Mouse (Mus musculus) forebrain, embryonic 13.5 days (tissue): ENCODE data around the gene Ank. TPM values are rescaled to one million over a fixed set of nuclear protein-coding genes. Genes with fewer than 3 reads are reported as not detected.
"Not testable (repeated sequence)": the region's sequence is repeated elsewhere in the genome, so short reads cannot be mapped to it uniquely, and the experiment has no call there.

Experiments used
- ATAC-seq: fragments of 200-750 bp; cut with Nextera tagmentation; 2 replicates; pipeline ENCODE4 v1.8.0; 2017
- H3K27ac ChIP-seq: fragments of 300-500 bp; sonication (generic); 2 replicates; pipeline ENCODE4 v1.5.1; 2015; ENCODE audit warnings: inconsistent platforms, mild to moderate bottlenecking, moderate library complexity
- H3K27me3 ChIP-seq: fragments of 300-500 bp; sonication (generic); 2 replicates; pipeline ENCODE4 v1.6.1; 2015; ENCODE audit warnings: mild to moderate bottlenecking, inconsistent platforms
- H3K36me3 ChIP-seq: fragments of 300-500 bp; sonication (generic); 2 replicates; pipeline ENCODE4 v1.6.1; 2015; ENCODE audit warnings: mild to moderate bottlenecking, inconsistent platforms; ENCODE audit not compliant: poor library complexity, severe bottlenecking
- H3K4me1 ChIP-seq: fragments of 300-500 bp; sonication (generic); 2 replicates; pipeline ENCODE4 v1.6.1; 2015; ENCODE audit warnings: inconsistent platforms
- H3K4me2 ChIP-seq: fragments of 300-500 bp; sonication (generic); 2 replicates; pipeline ENCODE4 v1.6.1; 2015; ENCODE audit warnings: inconsistent platforms, mild to moderate bottlenecking, moderate library complexity
- H3K4me3 ChIP-seq: fragments of 300-500 bp; sonication (generic); 2 replicates; pipeline ENCODE4 v1.5.1; 2015; ENCODE audit warnings: mild to moderate bottlenecking, inconsistent platforms
- H3K9ac ChIP-seq: fragments of 300-500 bp; sonication (generic); 2 replicates; pipeline ENCODE4 v1.6.1; 2015; ENCODE audit warnings: mild to moderate bottlenecking, inconsistent platforms
- H3K9me3 ChIP-seq: fragments of 300-500 bp; sonication (generic); replicated peaks from 2 replicates; pipeline ENCODE4 v1.6.1; 2016; ENCODE audit warnings: inconsistent platforms
- WGBS: fragments of 180-500 bp; shearing (Covaris S2); methylation state at CpG from one replicate; pipeline ENCODE4 v1.1.7; 2015; 5-methylcytosine and 5-hydroxymethylcytosine counted together
- polyA plus RNA-seq: library from polyadenylated mRNA; unstranded; fragments of >200 nt; fragmentation: Nextera tagmentation; extraction: Ambion mirVana; gene quantifications from 2 replicates; pipeline ENCODE4 v1.2.1, GENCODE M21; 2015

The Ank gene
- polyA plus RNA-seq, 1 experiment from 2014 or later: 9.7 TPM

DNA sequence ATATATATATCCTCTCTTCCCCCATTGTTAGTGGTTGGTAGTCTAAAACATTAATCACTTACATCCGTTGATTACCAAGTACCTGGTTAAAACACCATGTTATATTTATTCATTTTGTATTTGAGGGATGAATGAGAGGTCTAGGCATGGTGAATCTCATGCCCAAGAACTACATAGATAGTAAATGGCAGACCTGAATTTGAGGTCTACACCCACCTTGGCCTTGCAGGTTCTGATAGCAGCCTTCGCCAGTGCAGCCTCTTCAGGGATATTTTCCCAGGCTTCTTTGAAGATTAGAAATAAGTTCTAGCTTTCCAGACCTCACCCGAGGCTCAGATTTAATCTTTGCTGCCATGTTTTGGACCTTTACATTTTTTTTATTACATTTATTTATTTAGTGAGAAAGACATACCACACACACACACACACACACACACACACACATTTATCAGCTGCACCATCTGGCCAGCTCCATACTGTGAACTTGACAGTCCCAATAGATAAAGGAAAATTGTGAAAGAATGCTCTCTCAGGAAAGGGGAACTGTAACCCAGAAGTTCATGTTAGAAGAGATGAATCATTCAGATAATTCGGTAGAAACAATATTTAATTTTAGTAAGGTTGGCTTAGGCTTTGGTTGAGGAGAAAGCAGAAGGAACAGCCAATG is 2.5 kb downstream of the Ank start:
- no peak for ATAC-seq
- Histone ChIP-seq H3K4me2 (no peak overlapping the region), H3K4me3 (no peak overlapping the region)

GRCm38 (mm10) chr15:27470346-27470745 is 3.9 kb downstream of the Ank start:
- not testable (repeated sequence) for H3K4me3 ChIP-seq, H3K9ac ChIP-seq, H3K4me2 ChIP-seq, H3K27me3 ChIP-seq, H3K9me3 ChIP-seq, ATAC-seq, H3K36me3 ChIP-seq, H3K27ac ChIP-seq
- H3K4me1 ChIP-seq: peaks cover 21% of the 10 kb centered on the region
- WGBS: 69% methylated on average over 3 of the region's 3 CpGs

More for the DNA sequence above, 2.5 kb downstream of the Ank start:
- Histone ChIP-seq H3K4me1 (peaks cover 22% of the 10 kb centered on the region), H3K27ac (no peak overlapping the region), H3K9me3 (no peaks in the 10 kb centered on the region), H3K27me3 (no peaks in the 10 kb centered on the region), H3K36me3 (no peaks in the 10 kb centered on the region; the same call in 1 of the 2 replicates), H3K9ac (no peak overlapping the region)
- WGBS: 84% methylated on average over 4 of the region's 4 CpGs

DNA sequence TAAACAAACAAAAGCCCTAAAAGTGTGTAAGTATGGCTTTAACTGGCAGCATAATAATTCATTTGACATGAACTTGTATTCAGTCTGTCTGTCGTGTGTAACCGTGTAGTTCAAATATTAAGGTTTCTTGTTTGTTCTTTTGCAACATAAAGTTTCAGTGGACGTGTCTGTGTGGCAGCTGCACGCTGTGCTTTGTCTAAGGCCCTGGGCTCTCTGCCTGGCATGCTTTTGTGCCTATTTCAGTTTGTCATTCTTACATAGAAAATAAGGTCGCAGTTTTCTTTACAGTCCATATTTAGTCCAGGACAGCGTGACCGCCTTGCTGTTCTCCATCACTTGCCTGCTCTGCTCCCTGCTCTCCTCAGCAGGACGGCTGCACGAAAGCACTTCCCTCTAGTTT is 5.8 kb downstream of the Ank start:
- Histone ChIP-seq H3K4me3 (no peak overlapping the region), H3K27me3 (no peaks in the 10 kb centered on the region), H3K9ac (no peak overlapping the region), H3K4me2 (no peak overlapping the region), H3K36me3 (no peaks in the 10 kb centered on the region; the same call in 1 of the 2 replicates), H3K4me1 (peaks cover 17% of the 10 kb centered on the region), H3K27ac (no peak overlapping the region), H3K9me3 (no peaks in the 10 kb centered on the region)
- 54% methylated on average over 9 of the region's 9 CpGs for WGBS
- no peak for ATAC-seq

- ATAC-seq: no peak
- Histone ChIP-seq H3K36me3 (no peaks in the 10 kb centered on the region; the same call in 1 of the 2 replicates), H3K9ac (no peak overlapping the region), H3K4me3 (no peak overlapping the region), H3K27me3 (no peaks in the 10 kb centered on the region), H3K27ac (no peak overlapping the region), H3K4me2 (no peak overlapping the region), H3K9me3 (no peaks in the 10 kb centered on the region), H3K4me1 (peaks cover 6% of the 10 kb centered on the region)
- 83% methylated on average over 15 of the region's 15 CpGs for WGBS
These were observed 9.5 kb downstream of the Ank start for GRCm38 (mm10) chr15:27475988-27476387.

DNA sequence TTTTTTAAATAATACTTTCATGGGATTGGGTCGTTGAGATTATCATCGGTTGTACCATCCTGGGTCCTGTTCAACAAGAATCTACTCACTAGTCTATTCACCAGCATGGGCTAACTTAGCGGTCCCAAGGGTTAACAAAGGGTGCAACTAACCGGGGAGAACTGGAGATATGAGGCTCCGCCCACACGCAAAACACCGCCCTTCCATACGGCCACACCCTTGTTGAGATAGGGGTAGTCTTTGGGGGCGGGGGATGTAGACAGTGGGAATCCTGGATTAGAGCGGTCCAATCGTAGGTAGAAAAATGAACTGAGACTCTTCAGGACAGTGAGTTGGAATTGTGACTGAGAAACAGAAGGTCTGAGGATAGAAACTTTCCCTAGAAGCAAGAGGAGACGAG is 10.2 kb downstream of the Ank start:
- Histone ChIP-seq H3K27ac (no peak overlapping the region), H3K9me3 (no peaks in the 10 kb centered on the region), H3K27me3 (no peaks in the 10 kb centered on the region), H3K4me1 (peaks cover 6% of the 10 kb centered on the region), H3K36me3 (no peaks in the 10 kb centered on the region), H3K9ac (no peak overlapping the region), H3K4me3 (no peak overlapping the region), H3K4me2 (no peak overlapping the region)
- 88% methylated on average over 12 of the region's 12 CpGs for WGBS
- no peak for ATAC-seq

- WGBS: 97% methylated on average over 9 of the region's 9 CpGs
- H3K9me3 ChIP-seq: no peaks in the 10 kb centered on the region
- no peak overlapping the region for H3K4me3 ChIP-seq
- no peak overlapping the region for H3K27ac ChIP-seq
- H3K36me3 ChIP-seq: no peaks in the 10 kb centered on the region
- no peak overlapping the region for H3K9ac ChIP-seq
- no peaks in the 10 kb centered on the region for H3K27me3 ChIP-seq
- no peak overlapping the region for H3K4me2 ChIP-seq
- no peak for ATAC-seq
- H3K4me1 ChIP-seq: peaks cover 6% of the 10 kb centered on the region
These were observed 10.7 kb downstream of the Ank start for GRCm38 (mm10) chr15:27477159-27477558.

- H3K9ac ChIP-seq: no peak overlapping the region
- H3K27me3 ChIP-seq: no peaks in the 10 kb centered on the region
- H3K4me1 ChIP-seq: peaks cover 2% of the 10 kb centered on the region
- H3K4me3 ChIP-seq: no peak overlapping the region
- H3K36me3 ChIP-seq: no peaks in the 10 kb centered on the region
- H3K9me3 ChIP-seq: no peaks in the 10 kb centered on the region
- no peak overlapping the region for H3K4me2 ChIP-seq
- ATAC-seq: no peak
- H3K27ac ChIP-seq: no peak overlapping the region
- 94% methylated on average over 7 of the region's 7 CpGs for WGBS
These were observed 11.2 kb downstream of the Ank start for GRCm38 (mm10) chr15:27477630-27478029.

DNA sequence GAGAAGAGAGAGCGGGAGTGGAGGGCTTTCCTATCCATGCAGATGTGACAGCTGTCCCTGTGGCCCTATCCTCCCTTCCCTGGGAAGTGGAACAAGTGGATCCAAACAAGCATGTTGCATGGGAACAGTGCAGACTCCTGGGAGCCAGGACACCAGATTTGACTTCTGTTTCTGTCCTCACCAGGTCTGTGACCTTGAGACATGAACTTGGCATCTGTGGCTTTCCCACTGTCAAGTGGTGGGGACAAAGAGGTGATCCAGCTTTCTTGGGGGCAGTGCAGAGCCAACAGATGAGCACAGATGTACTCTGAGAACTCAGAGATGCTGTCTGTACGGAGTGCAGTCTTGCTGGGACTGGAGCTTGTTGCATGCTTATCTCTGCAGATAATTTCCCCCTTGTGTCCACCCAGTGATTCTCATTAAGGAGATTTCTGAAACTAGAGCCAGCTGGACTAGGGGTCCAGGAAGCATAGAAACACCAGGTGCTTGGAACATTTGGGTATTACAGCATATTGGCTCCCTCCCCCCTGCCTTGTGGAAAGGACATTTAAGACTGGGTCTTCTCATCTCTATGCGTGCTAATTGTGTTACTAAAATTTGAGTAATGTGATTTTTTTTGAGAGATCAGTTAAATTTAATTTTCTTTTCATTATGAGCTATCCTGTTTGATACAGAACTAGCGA is 14.0 kb downstream of the Ank start:
- Histone ChIP-seq H3K27me3 (no peaks in the 10 kb centered on the region), H3K4me1 (peaks cover 4% of the 10 kb centered on the region), H3K9me3 (no peaks in the 10 kb centered on the region), H3K4me2 (no peak overlapping the region), H3K27ac (no peak overlapping the region), H3K36me3 (no peaks in the 10 kb centered on the region), H3K4me3 (no peak overlapping the region), H3K9ac (no peak overlapping the region)
- 94% methylated on average over 4 of the region's 4 CpGs for WGBS
- no peak for ATAC-seq

- no peaks in the 10 kb centered on the region for H3K36me3 ChIP-seq
- no peak for ATAC-seq
- 91% methylated on average over 4 of the region's 4 CpGs for WGBS
These were observed 15.5 kb downstream of the Ank start for GRCm38 (mm10) chr15:27481956-27482355.

GRCm38 (mm10) chr15:27483183-27483582 is 16.7 kb downstream of the Ank start:
- peak; percentile 16 for ATAC-seq
- Histone ChIP-seq H3K4me2 (no peak overlapping the region), H3K9ac (no peak overlapping the region), H3K4me1 (peaks cover 30% of the 10 kb centered on the region), H3K4me3 (no peak overlapping the region), H3K27ac (no peak overlapping the region), H3K9me3 (no peaks in the 10 kb centered on the region), H3K36me3 (no peaks in the 10 kb centered on the region), H3K27me3 (no peaks in the 10 kb centered on the region)
- WGBS: 62% methylated on average over 3 of the region's 3 CpGs

More at GRCm38 (mm10) chr15:27481956-27482355, 15.5 kb downstream of the Ank start:
- H3K4me3 ChIP-seq: no peak overlapping the region
- no peak overlapping the region for H3K9ac ChIP-seq
- no peaks in the 10 kb centered on the region for H3K27me3 ChIP-seq
- no peaks in the 10 kb centered on the region for H3K9me3 ChIP-seq
- H3K4me1 ChIP-seq: peaks cover 19% of the 10 kb centered on the region
- H3K27ac ChIP-seq: no peak overlapping the region
- H3K4me2 ChIP-seq: no peak overlapping the region

- no peak overlapping the region; the same call in 1 of the 2 replicates for H3K27ac ChIP-seq
These were observed 19.2 kb downstream of the Ank start for GRCm38 (mm10) chr15:27485567-27486278.

DNA sequence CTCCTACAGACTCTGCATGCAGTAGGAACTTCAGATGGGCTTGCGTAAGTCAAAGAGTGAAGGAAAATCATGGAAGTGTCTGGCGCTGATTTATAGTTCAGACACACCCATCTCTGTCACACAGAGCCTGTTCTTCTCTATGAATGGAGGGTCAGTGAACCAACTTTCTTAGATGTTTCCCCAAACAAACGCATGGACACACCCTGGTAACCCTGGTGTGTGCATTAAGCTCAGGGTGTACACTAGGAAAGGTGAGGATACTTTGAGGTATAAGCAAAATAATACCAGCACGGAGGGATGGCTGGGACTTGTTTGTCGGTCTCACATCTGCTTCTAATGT is 19.8 kb downstream of the Ank start:
- no peak overlapping the region for H3K4me3 ChIP-seq
- 74% methylated on average over 5 of the region's 5 CpGs for WGBS

More at GRCm38 (mm10) chr15:27485567-27486278, 19.2 kb downstream of the Ank start:
- H3K9ac ChIP-seq: no peak overlapping the region
- H3K4me1 ChIP-seq: peaks cover 34% of the 10 kb centered on the region
- no peak for ATAC-seq
- no peak overlapping the region for H3K4me2 ChIP-seq
- H3K27me3 ChIP-seq: no peaks in the 10 kb centered on the region
- no peaks in the 10 kb centered on the region for H3K36me3 ChIP-seq
- WGBS: 36% methylated on average over 12 of the region's 12 CpGs
- H3K4me3 ChIP-seq: no peak overlapping the region
- H3K9me3 ChIP-seq: no peaks in the 10 kb centered on the region

More for the DNA sequence above, 19.8 kb downstream of the Ank start:
- H3K4me2 ChIP-seq: no peak overlapping the region
- ATAC-seq: no peak
- no peak overlapping the region for H3K9ac ChIP-seq
- H3K27ac ChIP-seq: no peak overlapping the region; the same call in 1 of the 2 replicates
- H3K4me1 ChIP-seq: peaks cover 34% of the 10 kb centered on the region
- H3K27me3 ChIP-seq: no peaks in the 10 kb centered on the region
- no peaks in the 10 kb centered on the region for H3K9me3 ChIP-seq
- H3K36me3 ChIP-seq: no peaks in the 10 kb centered on the region
